Mouse (Mus musculus) embryonic facial prominence, embryonic 15.5 days (tissue): ENCODE measurements at regions not wholly inside any gene's neighbourhood (a gene's known extent, or its start where the extent isn't known, plus 50 kb on each side); places are given as distances from the start of the nearest gene placed in this dataset.

Experiments used
- ATAC-seq: fragments of 200-750 bp; cut with Nextera tagmentation; 2 replicates; pipeline ENCODE4 v1.8.0; 2017; ENCODE audit warnings: low read depth, moderate TSS enrichment; ENCODE audit not compliant: insufficient number of reproducible peaks, low FRiP score, low TSS enrichment
- H3K27ac ChIP-seq: fragments of 300-500 bp; sonication (generic); replicated peaks from 2 replicates; pipeline ENCODE4 v1.5.1; 2015; ENCODE audit warnings: mild to moderate bottlenecking, inconsistent platforms
- H3K27me3 ChIP-seq: fragments of 300-500 bp; sonication (generic); 2 replicates; pipeline ENCODE4 v1.6.1; 2015; ENCODE audit warnings: inconsistent platforms
- H3K36me3 ChIP-seq: fragments of 300-500 bp; sonication (generic); 2 replicates; pipeline ENCODE4 v1.6.1; 2015; ENCODE audit warnings: mild to moderate bottlenecking, inconsistent platforms
- H3K4me1 ChIP-seq: fragments of 300-500 bp; sonication (generic); 2 replicates; pipeline ENCODE4 v1.6.1; 2015; ENCODE audit warnings: inconsistent platforms
- H3K4me2 ChIP-seq: fragments of 300-500 bp; sonication (generic); replicated peaks from 2 replicates; pipeline ENCODE4 v1.6.1; 2015; ENCODE audit warnings: mild to moderate bottlenecking, inconsistent platforms
- H3K4me3 ChIP-seq: fragments of 300-500 bp; sonication (generic); replicated peaks from 2 replicates; pipeline ENCODE4 v1.5.1; 2015; ENCODE audit warnings: mild to moderate bottlenecking, inconsistent platforms
- H3K9ac ChIP-seq: fragments of 300-500 bp; sonication (generic); 2 replicates; pipeline ENCODE4 v1.6.1; 2015; ENCODE audit warnings: inconsistent platforms
- H3K9me3 ChIP-seq: fragments of 300-500 bp; sonication (generic); replicated peaks from 2 replicates; pipeline ENCODE4 v1.6.1; 2016; ENCODE audit warnings: inconsistent platforms
- WGBS: fragments of 180-500 bp; shearing (Covaris S2); methylation state at CpG from one replicate; pipeline ENCODE4 v1.1.7; 2015; 5-methylcytosine and 5-hydroxymethylcytosine counted together

DNA sequence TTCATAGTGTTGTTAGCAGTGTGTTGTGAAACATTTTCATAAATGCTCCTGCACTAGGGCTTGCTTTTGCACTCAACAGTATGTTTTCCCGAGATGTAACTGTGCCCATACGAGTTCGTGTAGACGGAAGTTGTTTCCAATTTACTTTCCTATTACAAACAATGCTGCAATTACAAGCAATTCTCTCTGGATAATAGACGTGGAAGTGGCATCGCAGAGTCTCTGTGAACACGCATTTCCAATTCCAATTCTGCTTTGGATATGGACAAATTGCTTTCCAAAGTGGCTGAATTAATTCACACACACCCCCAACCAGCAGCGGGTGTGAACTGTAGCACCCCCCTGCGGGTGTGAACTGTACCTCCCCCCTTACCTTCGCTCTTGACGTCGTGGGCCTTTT, 250.9 kb upstream of the Dio3 start:
- WGBS: 59% methylated on average over 12 of the region's 12 CpGs
- Histone ChIP-seq H3K9me3 (no peaks in the 10 kb centered on the region), H3K27me3 (peaks cover 6% of the 10 kb centered on the region), H3K27ac (no peak overlapping the region), H3K36me3 (no peaks in the 10 kb centered on the region), H3K4me2 (no peak overlapping the region), H3K4me1 (no peaks in the 10 kb centered on the region), H3K9ac (no peak overlapping the region), H3K4me3 (no peak overlapping the region)
- ATAC-seq: no peak

DNA sequence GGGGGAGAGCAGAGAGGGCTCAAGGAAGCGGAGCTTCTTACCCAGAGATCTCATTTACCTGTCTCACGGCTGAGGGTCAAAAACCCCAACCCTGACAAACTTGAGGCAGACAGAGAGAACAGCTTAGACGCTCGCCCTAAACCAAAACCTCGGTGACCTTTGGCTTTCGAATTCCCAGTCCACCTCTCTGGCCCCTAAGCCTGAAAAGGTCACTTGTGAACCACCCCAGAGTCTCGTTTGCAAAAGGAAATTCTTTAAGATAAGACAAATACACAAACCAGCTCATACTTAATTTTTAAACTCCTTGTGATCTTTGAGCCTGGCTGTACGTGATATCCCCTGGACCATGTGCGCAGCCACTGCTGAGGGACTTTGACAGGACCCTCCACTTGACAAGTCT, 250.2 kb upstream of the Dio3 start:
- 49% methylated on average over 9 of the region's 9 CpGs for WGBS
- H3K4me3 ChIP-seq: no peak overlapping the region
- no peaks in the 10 kb centered on the region for H3K36me3 ChIP-seq
- H3K9ac ChIP-seq: no peak overlapping the region
- ATAC-seq: no peak
- H3K4me2 ChIP-seq: no peak overlapping the region
- peaks cover 6% of the 10 kb centered on the region for H3K27me3 ChIP-seq
- H3K4me1 ChIP-seq: no peaks in the 10 kb centered on the region
- H3K9me3 ChIP-seq: no peaks in the 10 kb centered on the region
- H3K27ac ChIP-seq: no peak overlapping the region

DNA sequence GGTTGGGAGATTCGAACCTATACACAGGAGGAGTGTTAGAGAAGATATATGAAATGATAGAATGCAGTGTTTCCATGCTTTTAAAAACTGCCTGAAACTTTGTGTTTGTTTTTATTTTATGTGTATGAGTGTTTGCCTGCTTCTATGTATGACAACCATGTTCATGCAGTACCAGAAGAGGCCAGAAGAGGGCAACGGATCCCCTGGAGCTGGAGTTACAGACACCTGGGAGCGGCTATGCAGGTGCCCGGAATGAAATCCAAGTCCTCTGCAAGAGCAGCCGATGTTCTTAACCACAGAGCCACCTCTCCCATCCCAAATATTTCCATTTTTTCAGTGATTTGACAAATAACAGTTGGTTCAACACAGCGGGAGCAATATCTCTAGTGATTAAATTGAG, 247.5 kb upstream of the Dio3 start:
- no peak overlapping the region for H3K9ac ChIP-seq
- H3K27ac ChIP-seq: no peak overlapping the region
- no peak overlapping the region for H3K4me2 ChIP-seq
- no peaks in the 10 kb centered on the region for H3K4me1 ChIP-seq
- ATAC-seq: no peak
- H3K9me3 ChIP-seq: no peaks in the 10 kb centered on the region
- H3K27me3 ChIP-seq: peaks cover 2% of the 10 kb centered on the region; the same call in 1 of the 2 replicates
- no peaks in the 10 kb centered on the region for H3K36me3 ChIP-seq
- no peak overlapping the region for H3K4me3 ChIP-seq
- 54% methylated on average over 6 of the region's 6 CpGs for WGBS

DNA sequence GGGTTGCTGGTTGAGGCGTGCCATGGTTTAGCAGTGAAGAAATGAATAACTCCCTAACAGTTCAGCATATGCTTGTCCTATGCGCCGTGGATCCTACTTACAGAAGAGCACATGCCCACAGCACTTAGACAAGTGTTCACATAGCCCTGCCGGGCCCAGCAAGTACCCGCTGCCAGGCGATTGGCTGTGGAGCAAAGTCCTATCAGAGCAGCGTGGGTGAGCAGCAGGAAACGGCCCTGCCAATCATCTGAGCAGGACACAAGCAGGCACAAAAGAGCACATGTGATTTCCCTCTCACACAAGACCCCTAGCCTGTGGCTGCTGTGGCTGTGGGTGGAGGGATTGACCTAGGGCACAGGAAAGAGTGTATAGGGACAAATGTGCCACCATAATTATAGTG, 243.7 kb upstream of the Dio3 start:
- H3K27ac ChIP-seq: no peak overlapping the region
- H3K4me3 ChIP-seq: no peak overlapping the region
- no peaks in the 10 kb centered on the region for H3K9me3 ChIP-seq
- 74% methylated on average over 8 of the region's 8 CpGs for WGBS
- H3K36me3 ChIP-seq: no peaks in the 10 kb centered on the region
- H3K4me2 ChIP-seq: no peak overlapping the region
- ATAC-seq: no peak
- H3K27me3 ChIP-seq: no peaks in the 10 kb centered on the region
- H3K9ac ChIP-seq: no peak overlapping the region
- H3K4me1 ChIP-seq: no peaks in the 10 kb centered on the region

DNA sequence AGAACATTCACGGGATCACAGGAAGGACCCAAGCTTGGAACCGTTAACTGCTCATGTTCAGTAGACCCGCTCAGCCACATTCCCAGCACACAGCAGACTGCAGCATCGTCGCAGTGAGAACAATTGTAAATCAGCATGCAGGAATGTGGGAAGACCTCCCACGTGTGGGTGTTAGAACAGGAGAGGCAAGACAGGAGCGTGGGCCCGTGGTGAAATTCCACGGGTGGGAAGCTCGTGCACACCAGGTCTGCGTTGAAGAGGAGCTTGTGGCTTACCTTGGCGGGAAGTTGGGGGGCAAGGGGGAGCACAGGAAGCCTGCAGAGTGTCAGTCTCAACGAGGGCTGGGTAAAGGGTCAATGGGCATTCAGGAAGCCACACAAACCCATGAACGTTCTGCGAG, 238.2 kb upstream of the Dio3 start:
- 54% methylated on average over 15 of the region's 15 CpGs for WGBS
- Histone ChIP-seq H3K4me3 (no peak overlapping the region), H3K9ac (no peak overlapping the region), H3K27me3 (0 out of 2 replicates have a peak, but pooled peaks cover 2% of the 10 kb centered on the region), H3K9me3 (no peaks in the 10 kb centered on the region), H3K4me2 (no peak overlapping the region), H3K27ac (no peak overlapping the region), H3K36me3 (no peaks in the 10 kb centered on the region), H3K4me1 (no peaks in the 10 kb centered on the region)
- no peak for ATAC-seq

DNA sequence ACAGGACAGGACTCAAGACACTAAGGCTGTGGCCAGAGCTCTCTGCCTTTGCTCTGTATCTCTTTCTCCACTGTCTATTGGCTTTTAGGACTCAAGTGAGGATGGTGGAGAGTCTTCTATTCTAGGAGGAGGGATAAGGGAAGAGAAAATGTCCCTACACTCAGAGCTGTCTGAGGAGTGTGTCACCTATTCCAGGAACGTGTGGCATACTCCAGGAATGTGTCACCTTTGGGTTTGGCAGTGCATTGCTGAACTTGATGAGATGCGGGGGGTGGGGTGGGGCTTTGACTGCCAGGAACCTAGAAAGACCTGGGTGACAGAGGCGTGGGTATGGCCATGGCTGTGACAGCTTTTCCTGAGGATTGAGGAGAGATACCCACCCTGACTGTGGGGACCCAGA, 237.1 kb upstream of the Dio3 start:
- Histone ChIP-seq H3K27me3 (0 out of 2 replicates have a peak, but pooled peaks cover 2% of the 10 kb centered on the region), H3K4me2 (no peak overlapping the region), H3K4me1 (no peaks in the 10 kb centered on the region), H3K9ac (no peak overlapping the region), H3K4me3 (no peak overlapping the region), H3K9me3 (no peaks in the 10 kb centered on the region), H3K27ac (no peak overlapping the region), H3K36me3 (no peaks in the 10 kb centered on the region)
- 71% methylated on average over 3 of the region's 3 CpGs for WGBS
- no peak for ATAC-seq

DNA sequence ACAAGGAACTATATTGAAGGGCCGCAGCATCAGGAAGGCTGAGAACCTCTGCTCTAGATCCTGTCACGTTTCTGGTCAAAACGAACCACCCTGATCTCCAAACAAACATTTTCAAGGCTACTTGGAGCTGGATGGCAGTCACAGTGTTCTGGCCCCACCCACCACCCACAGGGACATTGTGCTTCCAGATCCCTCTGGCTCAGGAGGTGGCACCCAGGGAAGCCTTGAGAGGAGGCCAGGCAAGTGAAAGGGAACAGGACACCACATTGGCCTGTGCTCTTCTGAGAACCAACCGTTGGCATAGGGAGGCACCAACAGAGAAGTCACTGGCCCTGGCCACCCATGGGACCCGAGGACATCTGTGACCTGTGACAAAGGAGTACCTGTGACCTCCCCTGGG, 234.6 kb upstream of the Dio3 start:
- no peak overlapping the region for H3K9ac ChIP-seq
- no peak for ATAC-seq
- H3K36me3 ChIP-seq: no peaks in the 10 kb centered on the region
- no peak overlapping the region for H3K4me3 ChIP-seq
- no peaks in the 10 kb centered on the region for H3K4me1 ChIP-seq
- H3K27me3 ChIP-seq: 0 out of 2 replicates have a peak, but pooled peaks cover 2% of the 10 kb centered on the region
- H3K4me2 ChIP-seq: no peak overlapping the region
- WGBS: 80% methylated on average over 5 of the region's 5 CpGs
- no peaks in the 10 kb centered on the region for H3K9me3 ChIP-seq
- H3K27ac ChIP-seq: no peak overlapping the region

DNA sequence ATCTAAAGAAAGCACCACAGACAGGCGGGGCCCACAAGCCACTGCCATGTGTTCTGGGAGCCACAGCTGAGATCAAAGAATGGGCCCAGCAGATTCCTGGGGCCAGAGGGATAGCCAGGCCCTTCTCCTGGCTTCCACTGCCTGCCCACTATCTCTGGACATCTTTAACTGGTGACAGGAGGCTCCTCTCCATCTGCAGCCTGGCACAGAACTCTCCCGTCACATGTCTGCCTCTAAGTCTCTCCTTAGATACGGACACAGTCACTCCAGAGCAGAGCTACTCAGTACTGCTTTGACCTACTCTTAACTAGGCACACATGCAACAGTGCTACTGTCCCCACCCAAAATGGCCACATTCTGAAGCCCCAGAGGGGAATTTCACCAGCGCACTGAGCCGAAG, 234.1 kb upstream of the Dio3 start:
- 87% methylated on average over 5 of the region's 5 CpGs for WGBS
- Histone ChIP-seq H3K36me3 (no peaks in the 10 kb centered on the region), H3K4me2 (no peak overlapping the region), H3K27me3 (0 out of 2 replicates have a peak, but pooled peaks cover 2% of the 10 kb centered on the region), H3K27ac (no peak overlapping the region), H3K4me3 (no peak overlapping the region), H3K9me3 (no peaks in the 10 kb centered on the region), H3K9ac (no peak overlapping the region), H3K4me1 (no peaks in the 10 kb centered on the region)
- no peak for ATAC-seq

DNA sequence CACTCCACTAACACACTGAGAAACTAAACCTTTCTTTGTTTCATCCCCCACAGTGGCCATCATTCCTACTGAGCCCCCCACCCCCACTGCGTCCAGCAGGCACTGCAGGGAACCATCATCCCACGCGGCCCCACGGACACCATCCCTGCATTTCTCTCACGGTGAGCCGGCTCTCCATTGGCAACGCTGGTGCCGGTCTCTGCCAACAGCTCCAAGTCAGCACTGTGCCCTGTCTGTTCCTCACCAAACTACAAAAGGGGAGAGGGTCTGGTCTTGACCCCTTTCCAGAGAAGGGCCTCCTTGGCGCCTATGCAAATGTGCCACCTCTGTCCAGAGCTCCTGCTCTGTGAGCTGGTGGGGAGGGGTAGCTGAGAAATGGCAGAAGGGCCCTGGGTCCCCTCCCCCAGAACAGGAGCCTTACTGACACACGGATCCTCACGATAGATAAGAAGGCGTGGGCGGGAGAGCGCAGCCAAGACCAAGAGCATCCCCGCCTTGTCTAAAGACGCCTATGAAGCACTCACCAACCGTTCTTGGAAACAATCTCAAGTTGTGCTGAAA, 233.0 kb upstream of the Dio3 start:
- WGBS: 72% methylated on average over 17 of the region's 17 CpGs
- no peak for ATAC-seq
- H3K9ac ChIP-seq: no peak overlapping the region

DNA sequence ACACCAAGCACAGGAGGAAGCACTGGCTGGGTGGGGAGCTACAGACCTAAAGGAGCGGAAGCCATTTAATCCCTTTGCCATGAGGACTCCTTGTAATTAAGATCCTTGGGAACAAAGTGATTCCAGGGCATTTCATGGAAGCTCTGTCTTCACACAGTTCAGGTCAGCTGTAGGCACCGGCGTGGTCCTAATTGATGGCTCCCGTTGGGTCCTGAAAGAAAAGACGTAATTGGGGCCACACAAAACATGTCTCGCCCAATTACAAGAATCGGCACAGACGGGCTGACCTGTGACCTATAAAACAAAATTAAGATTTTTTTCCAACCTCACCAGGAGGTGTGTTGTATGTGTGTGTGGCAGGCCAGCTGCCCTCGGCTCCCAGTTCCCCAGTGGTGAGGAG, 232.3 kb upstream of the Dio3 start:
- WGBS: 69% methylated on average over 9 of the region's 9 CpGs
- no peaks in the 10 kb centered on the region for H3K9me3 ChIP-seq
- no peaks in the 10 kb centered on the region for H3K36me3 ChIP-seq
- no peak for ATAC-seq
- H3K9ac ChIP-seq: no peak overlapping the region
- no peaks in the 10 kb centered on the region for H3K4me1 ChIP-seq
- H3K4me2 ChIP-seq: no peak overlapping the region
- H3K4me3 ChIP-seq: no peak overlapping the region
- no peak overlapping the region for H3K27ac ChIP-seq
- H3K27me3 ChIP-seq: 0 out of 2 replicates have a peak, but pooled peaks cover 2% of the 10 kb centered on the region

More for the DNA sequence above, 233.0 kb upstream of the Dio3 start:
- Histone ChIP-seq H3K36me3 (no peaks in the 10 kb centered on the region), H3K4me1 (no peaks in the 10 kb centered on the region), H3K4me3 (no peak overlapping the region), H3K9me3 (no peaks in the 10 kb centered on the region), H3K4me2 (no peak overlapping the region), H3K27me3 (0 out of 2 replicates have a peak, but pooled peaks cover 2% of the 10 kb centered on the region), H3K27ac (no peak overlapping the region)

DNA sequence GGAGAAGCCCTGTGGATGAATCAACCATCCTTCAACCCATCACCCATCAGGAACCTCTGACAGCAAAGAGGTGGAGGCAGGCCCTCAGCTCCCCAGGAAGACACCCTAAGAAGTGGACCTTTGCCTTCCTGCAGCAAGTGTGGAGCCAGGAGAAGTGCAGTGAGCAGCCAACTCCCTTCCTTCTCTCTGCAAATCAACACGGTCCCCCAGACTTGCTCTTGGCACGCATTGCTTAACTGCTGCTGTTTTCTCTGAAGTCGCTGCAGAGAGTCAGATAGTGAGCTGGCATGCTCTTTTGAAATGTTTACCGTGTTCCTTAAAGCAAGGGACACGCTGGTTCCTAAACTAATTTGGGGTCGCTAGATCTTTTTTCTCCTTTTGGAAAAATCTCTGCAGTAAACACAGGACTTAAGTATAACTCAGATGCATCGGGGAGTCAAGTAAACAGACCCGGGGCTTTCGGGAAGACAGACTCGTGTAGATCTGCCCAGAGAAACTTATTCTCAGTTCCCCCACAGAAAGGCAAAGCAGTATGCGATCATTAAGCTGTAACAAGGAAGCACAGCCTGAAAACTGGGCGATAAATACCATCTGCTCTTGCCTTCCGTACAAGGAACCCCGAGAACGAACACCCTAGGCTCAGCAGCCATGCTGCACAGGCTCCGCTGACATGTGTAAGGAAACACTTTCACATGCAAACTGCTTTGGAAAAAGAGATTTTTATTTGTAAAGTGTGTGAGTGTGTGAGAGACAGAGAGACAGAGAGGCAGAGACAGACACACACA, 231.2 kb upstream of the Dio3 start:
- H3K27me3 ChIP-seq: 0 out of 2 replicates have a peak, but pooled peaks cover 2% of the 10 kb centered on the region
- no peak overlapping the region for H3K27ac ChIP-seq
- no peak overlapping the region for H3K4me2 ChIP-seq
- no peak for ATAC-seq
- H3K4me3 ChIP-seq: no peak overlapping the region
- H3K4me1 ChIP-seq: no peaks in the 10 kb centered on the region
- 51% methylated on average over 16 of the region's 16 CpGs for whole genome bisulfite sequencing
- no peaks in the 10 kb centered on the region for H3K36me3 ChIP-seq
- H3K9ac ChIP-seq: no peak overlapping the region
- H3K9me3 ChIP-seq: no peaks in the 10 kb centered on the region
